Mouse (Mus musculus): ENCODE data around the gene Gpr182. TPM values are rescaled to one million over a fixed set of nuclear protein-coding genes. Genes with fewer than 3 reads are reported as not detected.

Gpr182 gene
- polyA plus RNA-seq, 1 experiment from 2014 or later: 0.48 TPM

DNA sequence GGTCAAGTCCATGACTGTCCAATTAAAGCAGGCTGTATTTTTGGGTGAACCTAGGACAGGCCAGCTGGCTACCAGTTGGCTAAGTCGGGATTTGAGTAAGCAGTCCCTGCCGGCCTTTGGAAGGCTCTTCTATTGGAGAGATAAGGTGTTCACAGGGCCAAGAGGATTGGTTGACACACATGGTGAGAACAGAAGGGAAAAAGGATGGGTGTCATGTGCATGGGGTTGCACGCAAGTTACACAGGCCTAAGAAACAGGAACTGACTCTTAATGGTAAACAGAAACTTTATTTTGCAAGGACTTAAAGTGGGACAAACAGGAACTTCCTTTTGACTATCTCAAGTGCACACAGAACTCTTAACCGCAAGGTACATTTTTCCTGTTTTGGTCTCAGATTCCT is 14.6 kb downstream of the Gpr182 start:
- ATAC-seq: no peak
- no peaks in the 10 kb centered on the region for H3K9me3 ChIP-seq (replicated peaks)
- H3K4me1 ChIP-seq: peaks cover 16% of the 10 kb centered on the region
- H3K4me2 ChIP-seq: no peak overlapping the region
- H3K27me3 ChIP-seq: peaks cover 26% of the 10 kb centered on the region
- no peak overlapping the region for H3K4me3 ChIP-seq
- no peak overlapping the region for H3K9ac ChIP-seq
- peaks cover 9% of the 10 kb centered on the region for H3K36me3 ChIP-seq (ENCODE audit: poor library complexity, severe bottlenecking)
- 80% methylated on average over 4 of the region's 4 CpGs for WGBS
- H3K27ac ChIP-seq: no peak overlapping the region

DNA sequence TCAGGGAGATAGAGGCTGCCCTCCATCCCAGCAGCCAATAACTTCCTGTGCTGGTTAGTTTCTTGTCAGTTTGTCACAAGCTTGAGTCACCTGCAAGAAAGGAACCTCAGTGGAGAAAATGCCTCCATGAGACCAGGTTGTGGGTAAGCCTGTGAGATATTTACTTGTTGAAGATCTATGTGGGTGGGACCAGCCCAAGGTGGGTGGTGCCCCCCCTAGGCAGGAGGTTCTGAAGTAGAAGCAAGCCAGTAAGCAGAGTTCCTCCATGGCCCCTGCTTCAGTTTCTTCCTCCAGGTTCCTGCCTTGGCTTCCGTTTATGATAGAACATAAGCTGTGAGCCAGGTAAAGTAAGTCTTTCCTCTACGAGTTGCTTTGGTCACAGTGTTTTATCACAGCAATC is 15.3 kb downstream of the Gpr182 start:
- H3K4me3 ChIP-seq: no peak overlapping the region
- H3K27me3 ChIP-seq: peaks cover 29% of the 10 kb centered on the region
- no peak overlapping the region for H3K4me2 ChIP-seq
- H3K9ac ChIP-seq: no peak overlapping the region
- no peaks in the 10 kb centered on the region for H3K9me3 ChIP-seq (replicated peaks)
- 71% methylated on average over 2 of the region's 2 CpGs for WGBS
- H3K36me3 ChIP-seq (ENCODE audit: poor library complexity, severe bottlenecking): peaks cover 2% of the 10 kb centered on the region
- H3K4me1 ChIP-seq: peaks cover 16% of the 10 kb centered on the region
- no peak for ATAC-seq
- no peak overlapping the region for H3K27ac ChIP-seq

GRCm38 (mm10) chr10:127734434-127734833 is 17.1 kb downstream of the Gpr182 start:
- ATAC-seq: no peak
- peaks cover 13% of the 10 kb centered on the region for H3K4me1 ChIP-seq
- no peaks in the 10 kb centered on the region for H3K9me3 ChIP-seq (replicated peaks)
- H3K36me3 ChIP-seq (ENCODE audit: poor library complexity, severe bottlenecking): no peaks in the 10 kb centered on the region
- H3K4me2 ChIP-seq: no peak overlapping the region
- H3K27me3 ChIP-seq: peaks cover 47% of the 10 kb centered on the region
- no peak overlapping the region for H3K9ac ChIP-seq
- WGBS: 55% methylated on average over 5 of the region's 5 CpGs
- no peak overlapping the region for H3K27ac ChIP-seq
- H3K4me3 ChIP-seq: no peak overlapping the region

- H3K9me3 ChIP-seq (replicated peaks): no peaks in the 10 kb centered on the region
- no peaks in the 10 kb centered on the region for H3K36me3 ChIP-seq (ENCODE audit: poor library complexity, severe bottlenecking)
- no peak overlapping the region for H3K9ac ChIP-seq
- peaks cover 76% of the 10 kb centered on the region for H3K27me3 ChIP-seq
- no peak for ATAC-seq
- peak overlapping the region; percentile 19; the same call in 1 of the 2 replicates for H3K4me2 ChIP-seq
- peaks cover 10% of the 10 kb centered on the region for H3K4me1 ChIP-seq
- 37% methylated on average over 5 of the region's 5 CpGs for WGBS
- 0 out of 2 replicates have a peak overlapping the region, but pooled peaks have one; percentile 0 for H3K27ac ChIP-seq
- H3K4me3 ChIP-seq: no peak overlapping the region
Observed at GRCm38 (mm10) chr10:127731397-127731796, 20.1 kb downstream of the Gpr182 start.

GRCm38 (mm10) chr10:127730933-127731310 is 20.6 kb downstream of the Gpr182 start:
- 6% methylated on average over 9 of the region's 9 CpGs for whole genome bisulfite sequencing
- Histone ChIP-seq H3K4me1 (peaks cover 10% of the 10 kb centered on the region), H3K9me3 (replicated peaks) (no peaks in the 10 kb centered on the region), H3K27me3 (peaks cover 74% of the 10 kb centered on the region), H3K4me3 (no peak overlapping the region), H3K36me3 (ENCODE audit: poor library complexity, severe bottlenecking) (no peaks in the 10 kb centered on the region), H3K27ac (0 out of 2 replicates have a peak overlapping the region, but pooled peaks have one; percentile 0), H3K4me2 (peak overlapping the region; percentile 19; the same call in 1 of the 2 replicates), H3K9ac (no peak overlapping the region)
- no peak; the same call in 1 of the 2 replicates for ATAC-seq

- no peak for ATAC-seq
- Histone ChIP-seq H3K9ac (no peak overlapping the region), H3K4me1 (peaks cover 10% of the 10 kb centered on the region), H3K36me3 (ENCODE audit: poor library complexity, severe bottlenecking) (no peaks in the 10 kb centered on the region), H3K9me3 (replicated peaks) (no peaks in the 10 kb centered on the region), H3K27ac (no peak overlapping the region), H3K27me3 (peaks cover 76% of the 10 kb centered on the region), H3K4me2 (no peak overlapping the region; the same call in 1 of the 2 replicates), H3K4me3 (no peak overlapping the region)
- 47% methylated on average over 11 of the region's 11 CpGs for WGBS
Observed at GRCm38 (mm10) chr10:127730285-127730932, 21.1 kb downstream of the Gpr182 start.

- Histone ChIP-seq H3K4me3 (no peak overlapping the region), H3K27ac (no peak overlapping the region), H3K36me3 (ENCODE audit: poor library complexity, severe bottlenecking) (no peaks in the 10 kb centered on the region), H3K9me3 (replicated peaks) (no peaks in the 10 kb centered on the region), H3K4me2 (no peak overlapping the region), H3K27me3 (peaks cover 75% of the 10 kb centered on the region), H3K4me1 (peaks cover 11% of the 10 kb centered on the region), H3K9ac (no peak overlapping the region)
- WGBS: 76% methylated on average over 8 of the region's 8 CpGs
- ATAC-seq: no peak
Observed at GRCm38 (mm10) chr10:127728437-127728836, 23.1 kb downstream of the Gpr182 start.

DNA sequence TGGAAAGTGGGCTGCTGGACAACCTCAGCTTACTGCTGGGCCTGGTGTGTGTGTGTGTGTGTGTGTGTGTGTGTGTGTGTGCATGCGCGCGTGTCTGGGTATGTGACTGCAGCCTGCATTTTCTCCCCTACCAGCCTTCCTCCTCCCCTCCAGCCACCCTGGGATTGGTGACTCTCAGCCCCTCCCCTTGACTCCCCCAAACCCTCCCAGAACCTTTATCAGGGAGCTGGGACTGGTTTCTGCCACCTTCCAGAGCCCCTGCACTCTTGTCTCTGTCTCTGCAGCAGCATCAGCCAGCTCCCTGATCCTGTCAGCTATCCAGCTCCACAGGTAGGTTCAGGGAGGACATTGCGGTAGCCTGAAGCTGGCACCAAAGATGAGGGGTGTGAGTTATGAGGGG is 26.4 kb downstream of the Gpr182 start:
- Histone ChIP-seq H3K9me3 (replicated peaks) (no peaks in the 10 kb centered on the region), H3K27ac (no peak overlapping the region), H3K9ac (no peak overlapping the region), H3K27me3 (peaks cover 79% of the 10 kb centered on the region), H3K4me1 (peaks cover 27% of the 10 kb centered on the region), H3K4me2 (no peak overlapping the region), H3K4me3 (no peak overlapping the region), H3K36me3 (ENCODE audit: poor library complexity, severe bottlenecking) (no peaks in the 10 kb centered on the region)
- ATAC-seq: no peak
- 93% methylated on average over 4 of the region's 4 CpGs for WGBS

DNA sequence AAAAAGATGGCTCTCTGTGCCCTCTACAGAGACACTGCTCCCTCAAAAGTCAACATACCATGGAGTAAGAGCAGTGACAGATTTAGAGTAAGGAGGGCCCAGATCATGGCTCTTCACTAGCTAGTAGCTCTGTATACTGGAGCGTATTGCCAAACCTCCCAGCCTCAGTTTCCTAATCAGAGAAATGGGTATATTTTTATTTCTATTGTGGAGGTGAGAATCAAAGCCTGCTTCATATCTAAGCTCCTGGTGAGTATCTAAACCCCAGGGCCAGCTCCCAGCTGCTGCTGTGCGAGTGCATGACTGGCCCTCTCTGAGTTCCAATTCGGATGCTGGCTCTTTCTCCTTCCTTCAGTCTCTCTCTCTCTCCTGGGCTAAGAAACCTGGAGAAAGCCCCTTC is 27.4 kb downstream of the Gpr182 start, which contains the start of gene Tac2:
Gene Tac2, plus strand, starts transcription at position 301 of the 400 bp plus-strand sequence.
- Histone ChIP-seq H3K27ac (no peak within 1 kb of the TSS), H3K4me1 (peaks cover 27% of the 10 kb centered on the region), H3K36me3 (ENCODE audit: poor library complexity, severe bottlenecking) (no peaks in the 10 kb centered on the region), H3K4me3 (no peak within 1 kb of the TSS), H3K27me3 (peaks cover 74% of the 10 kb centered on the region), H3K9ac (no peak within 1 kb of the TSS), H3K4me2 (no peak within 1 kb of the TSS), H3K9me3 (replicated peaks) (no peaks in the 10 kb centered on the region)
- ATAC-seq: no peak
- 85% methylated on average over 3 of the region's 3 CpGs for WGBS

DNA sequence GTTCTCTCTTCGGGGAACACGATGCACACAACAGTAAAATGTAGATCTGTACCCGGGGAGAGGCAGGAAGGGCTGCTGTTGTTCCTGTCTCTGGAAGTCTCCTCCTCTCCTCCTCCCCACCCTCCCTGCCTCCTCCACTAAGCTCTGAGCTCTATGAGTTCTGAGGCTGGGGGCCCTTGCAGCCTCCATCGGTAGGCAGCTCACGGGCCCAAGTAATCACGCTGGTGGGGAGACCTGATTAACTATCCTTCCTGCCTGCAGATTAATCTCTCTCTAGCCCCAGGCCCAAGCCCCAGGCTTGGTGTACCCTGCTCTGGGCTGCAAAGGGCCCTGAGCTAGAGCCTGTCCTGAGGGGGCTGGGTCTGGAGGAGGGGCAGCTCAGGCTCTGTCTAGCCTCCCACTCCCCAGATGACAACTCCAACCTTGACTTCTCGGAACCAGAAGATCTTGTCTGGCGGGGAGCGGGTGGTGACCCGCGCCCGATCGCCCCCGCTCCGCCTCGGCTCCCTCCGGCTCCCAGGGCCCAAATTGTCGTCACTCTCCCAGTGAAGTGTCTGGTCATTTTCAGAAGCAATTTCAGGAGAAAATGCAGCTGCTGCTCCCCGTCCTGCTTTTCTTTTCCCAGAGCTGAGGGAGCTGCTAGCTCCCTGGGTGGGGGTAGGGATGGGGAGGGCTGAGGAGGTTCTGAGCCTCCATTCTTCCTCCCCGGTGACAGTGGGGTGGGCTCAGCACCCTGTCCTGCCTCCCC is 29.7 kb downstream of the Gpr182 start:
- Histone ChIP-seq H3K4me2 (peak overlapping the region; percentile 43), H3K27ac (no peak overlapping the region), H3K4me3 (0 out of 2 replicates have a peak overlapping the region, but pooled peaks have one; percentile 6), H3K27me3 (peaks cover 52% of the 10 kb centered on the region), H3K4me1 (peaks cover 27% of the 10 kb centered on the region), H3K9me3 (replicated peaks) (no peaks in the 10 kb centered on the region), H3K9ac (peak overlapping the region; percentile 48; the same call in 1 of the 2 replicates), H3K36me3 (ENCODE audit: poor library complexity, severe bottlenecking) (no peaks in the 10 kb centered on the region)
- peak; percentile 55; the same call in 1 of the 2 replicates for ATAC-seq
- 12% methylated on average over 20 of the region's 20 CpGs for WGBS

- Histone ChIP-seq H3K4me2 (no peak overlapping the region), H3K4me1 (no peaks in the 10 kb centered on the region), H3K9ac (no peak overlapping the region), H3K4me3 (no peak overlapping the region), H3K27me3 (no peaks in the 10 kb centered on the region), H3K27ac (no peak overlapping the region), H3K9me3 (replicated peaks) (no peaks in the 10 kb centered on the region), H3K36me3 (ENCODE audit: poor library complexity, severe bottlenecking) (no peaks in the 10 kb centered on the region)
- WGBS: 84% methylated on average over 6 of the region's 6 CpGs
- ATAC-seq: no peak
Observed at GRCm38 (mm10) chr10:127712736-127713135, 38.8 kb downstream of the Gpr182 start.

DNA sequence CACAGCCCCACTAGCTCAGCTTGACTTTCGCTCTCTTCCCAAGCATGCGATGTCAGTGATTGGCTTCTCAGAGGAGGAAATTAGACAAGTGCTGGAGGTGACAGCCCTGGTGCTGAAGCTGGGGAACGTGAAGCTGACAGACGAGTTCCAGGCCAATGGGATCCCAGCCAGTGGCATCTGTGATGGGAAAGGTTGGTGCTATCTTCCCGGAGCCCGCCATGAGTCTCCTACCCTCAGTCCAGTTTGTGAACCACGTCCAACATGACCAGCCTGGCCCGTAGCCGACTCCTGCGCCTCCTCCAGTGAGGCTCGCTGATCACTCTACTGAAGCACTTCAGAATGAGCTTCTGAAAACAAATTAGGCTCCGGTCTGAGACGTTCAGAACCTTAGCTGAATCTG is 41.2 kb downstream of the Gpr182 start:
- WGBS: 90% methylated on average over 13 of the region's 13 CpGs
- no peak for ATAC-seq
- Histone ChIP-seq H3K9ac (no peak overlapping the region), H3K4me2 (no peak overlapping the region), H3K27me3 (no peaks in the 10 kb centered on the region), H3K36me3 (ENCODE audit: poor library complexity, severe bottlenecking) (no peaks in the 10 kb centered on the region), H3K4me3 (no peak overlapping the region), H3K9me3 (replicated peaks) (no peaks in the 10 kb centered on the region), H3K4me1 (no peaks in the 10 kb centered on the region), H3K27ac (no peak overlapping the region)
